Mouse (Mus musculus): Measurements from ENCODE around the gene Porcn. TPM values are rescaled to one million over a fixed set of nuclear protein-coding genes. Genes with fewer than 3 reads are reported as not detected.

Porcn gene
- polyA plus RNA-seq (2016; fragmentation: Nextera tagmentation; extraction: Ambion mirVana), result 13.0 and 13.1 TPM in 2 replicates

DNA sequence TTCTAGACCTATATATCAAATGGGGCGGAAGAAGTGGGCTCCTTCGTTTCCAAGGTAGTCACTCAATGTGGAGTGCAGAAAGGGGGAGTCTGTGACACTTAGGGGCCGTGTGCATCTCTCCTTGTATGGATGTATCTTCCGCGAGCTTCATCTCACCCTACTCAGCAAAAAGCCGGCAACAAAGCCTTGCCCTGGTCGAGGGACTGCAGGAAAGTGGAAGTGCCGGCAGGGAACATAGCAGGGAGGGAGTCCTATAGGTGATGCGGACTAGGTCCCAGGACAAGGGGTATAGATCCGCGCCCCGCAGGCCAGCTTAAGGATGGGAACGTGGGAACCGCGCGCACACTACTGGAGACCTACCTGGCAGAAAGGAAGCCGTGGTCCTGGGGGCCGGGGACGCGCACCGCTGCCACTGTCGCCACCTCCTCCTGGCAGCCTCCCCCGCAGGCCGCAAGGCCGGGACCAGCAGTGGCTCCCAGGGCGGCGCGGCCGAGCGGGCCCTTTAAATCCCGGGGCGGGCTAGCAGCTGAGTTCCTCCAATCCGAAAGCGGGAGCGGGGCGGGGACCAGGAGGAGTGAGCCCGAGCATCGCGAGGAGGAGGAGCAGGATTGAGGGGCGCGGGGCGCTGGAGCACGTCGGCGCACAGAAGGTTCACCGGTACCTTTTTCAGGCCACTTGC, at the start of gene Porcn:
Gene Porcn, minus strand, starts transcription at position 511 of the 679 bp plus-strand sequence.
- H3K9me3 ChIP-seq, result no peaks in the 10 kb centered on the region
- peak within 1 kb of the TSS; percentile 63 for H3K4me3 ChIP-seq
- peaks cover 3% of the 10 kb centered on the region; the same call in 1 of the 2 replicates for H3K36me3 ChIP-seq (replicated peaks)
- no peaks in the 10 kb centered on the region for H3K27me3 ChIP-seq (replicated peaks; ENCODE audit: low read depth, poor library complexity, severe bottlenecking)
- peak; percentile 88 for DNase-seq (ENCODE audit: low spot score)
- peak within 1 kb of the TSS; percentile 72 for H3K27ac ChIP-seq (replicated peaks)
- 12% methylated on average over 46 of the region's 46 CpGs for WGBS
- H3K4me1 ChIP-seq, result 0 out of 2 replicates have a peak, but pooled peaks cover 3% of the 10 kb centered on the region

- no peak overlapping the region for H3K27ac ChIP-seq (replicated peaks)
- DNase-seq (ENCODE audit: low spot score), result no peak
- H3K4me3 ChIP-seq, result no peak overlapping the region
- H3K36me3 ChIP-seq (replicated peaks), result no peaks in the 10 kb centered on the region
- WGBS, result 33% methylated on average over 6 of the region's 6 CpGs
- no peaks in the 10 kb centered on the region for H3K4me1 ChIP-seq
- no peaks in the 10 kb centered on the region for H3K9me3 ChIP-seq
- H3K27me3 ChIP-seq (replicated peaks; ENCODE audit: low read depth, poor library complexity, severe bottlenecking), result no peaks in the 10 kb centered on the region
Observed at GRCm38 (mm10) chrX:8255807-8256206, 49.5 kb upstream of the Porcn start.

DNA sequence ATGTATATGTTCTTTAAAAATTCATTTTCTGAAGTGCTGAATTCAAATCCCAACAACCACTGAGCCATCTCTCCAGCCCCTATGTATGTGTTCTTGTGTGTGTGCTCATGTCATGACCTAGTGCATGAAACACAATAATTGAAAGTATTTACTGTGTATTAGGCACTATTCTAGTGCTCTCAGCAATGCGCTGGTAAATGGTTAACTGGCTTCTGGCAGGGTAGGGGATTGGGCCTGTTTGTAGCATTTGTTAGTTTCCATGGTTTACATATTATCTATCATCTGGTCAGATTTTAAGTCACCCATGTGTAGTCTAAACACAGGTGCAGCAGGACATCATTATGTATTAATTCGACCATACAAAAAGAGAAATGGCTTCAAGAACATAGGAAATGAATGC, 47.4 kb upstream of the Porcn start:
- Histone ChIP-seq H3K27ac (replicated peaks) (no peak overlapping the region), H3K4me1 (no peaks in the 10 kb centered on the region), H3K36me3 (replicated peaks) (peaks cover 10% of the 10 kb centered on the region; the same call in 1 of the 2 replicates), H3K9me3 (no peaks in the 10 kb centered on the region), H3K27me3 (replicated peaks; ENCODE audit: low read depth, poor library complexity, severe bottlenecking) (no peaks in the 10 kb centered on the region), H3K4me3 (no peak overlapping the region)
- WGBS, result 87% methylated on average over 2 of the region's 2 CpGs
- no peak for DNase-seq (ENCODE audit: low spot score)

DNA sequence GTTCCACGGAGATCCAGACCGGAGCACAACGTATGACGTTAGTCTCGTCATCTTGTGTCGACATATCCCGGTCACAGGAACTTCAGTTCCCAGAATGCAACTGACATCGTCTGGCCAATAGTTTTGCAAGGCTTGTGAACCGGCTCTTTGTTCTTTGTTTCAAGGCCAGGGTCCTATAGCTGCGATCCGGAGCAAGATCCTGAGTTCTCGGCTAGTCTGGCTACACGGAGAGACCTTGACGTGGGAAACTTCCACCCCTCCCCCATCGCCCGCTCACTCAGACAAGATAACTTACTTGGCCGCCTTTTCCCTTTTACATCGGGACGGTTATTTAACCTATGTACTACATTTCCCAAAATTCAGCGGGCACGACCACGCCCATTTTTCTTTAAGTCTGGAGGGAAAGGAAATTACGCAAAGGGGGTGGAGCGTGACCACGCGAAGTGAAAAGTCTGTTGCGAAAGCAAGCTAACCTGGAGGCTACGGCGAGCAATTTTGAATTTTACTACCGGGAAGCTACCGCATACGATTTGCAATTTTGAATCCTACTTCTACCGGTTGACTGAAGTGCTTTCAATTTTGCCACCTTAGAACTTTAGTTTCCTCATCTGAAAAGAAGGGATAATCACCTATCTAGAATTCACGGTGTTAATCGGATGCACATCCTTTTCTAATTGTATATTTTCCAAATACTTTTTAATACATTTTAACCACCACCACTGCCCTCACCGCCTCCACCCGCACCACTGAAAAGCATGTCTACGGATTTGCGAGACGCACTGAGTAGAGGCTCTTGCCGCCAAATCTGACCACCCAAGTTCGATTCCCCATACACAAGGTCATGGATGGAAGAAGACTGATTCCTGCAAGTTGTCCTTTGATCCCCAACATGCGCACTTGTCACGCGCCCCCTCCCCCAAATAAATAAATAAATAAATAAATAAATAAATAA, 46.3 kb upstream of the Porcn start, which contains the start of gene Ftsj1:
Gene Ftsj1, minus strand, starts transcription at position 73 of the 952 bp plus-strand sequence.
- Histone ChIP-seq H3K27ac (replicated peaks) (peak within 1 kb of the TSS; percentile 92), H3K36me3 (replicated peaks) (peaks cover 10% of the 10 kb centered on the region; the same call in 1 of the 2 replicates), H3K4me3 (peak within 1 kb of the TSS; percentile 65), H3K4me1 (no peaks in the 10 kb centered on the region), H3K9me3 (no peaks in the 10 kb centered on the region), H3K27me3 (replicated peaks; ENCODE audit: low read depth, poor library complexity, severe bottlenecking) (no peaks in the 10 kb centered on the region)
- DNase-seq (ENCODE audit: low spot score), result peak; percentile 77
- 15% methylated on average over 45 of the region's 45 CpGs for WGBS

DNA sequence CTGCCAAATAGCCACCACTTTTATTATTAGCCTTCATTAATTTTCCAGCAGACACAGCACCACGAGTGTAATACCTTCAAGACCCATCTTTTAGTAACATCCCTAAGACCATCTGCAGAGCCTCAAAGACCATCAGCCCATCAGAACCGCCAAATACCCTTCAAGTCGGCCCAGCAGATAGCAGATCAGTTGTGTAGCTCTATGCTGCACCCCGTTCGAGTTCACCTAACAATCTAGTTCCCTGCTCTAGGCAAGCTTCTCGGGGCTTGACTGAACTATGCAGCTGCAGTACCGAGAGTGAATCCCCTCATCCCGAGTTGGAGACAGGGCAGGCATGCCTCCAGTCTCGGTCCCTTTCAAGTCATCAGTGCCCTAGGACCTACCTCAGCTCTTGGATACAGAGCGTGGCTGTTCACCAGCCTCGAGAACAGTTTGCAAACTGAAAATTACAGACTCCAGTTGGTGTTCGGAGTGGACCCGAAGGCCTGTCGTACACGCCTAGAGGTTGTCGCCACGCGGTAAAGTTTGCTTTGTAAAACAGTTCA, 45.5 kb upstream of the Porcn start:
- Histone ChIP-seq H3K4me3 (peak overlapping the region; percentile 65), H3K27me3 (replicated peaks; ENCODE audit: low read depth, poor library complexity, severe bottlenecking) (no peaks in the 10 kb centered on the region), H3K9me3 (no peaks in the 10 kb centered on the region), H3K36me3 (replicated peaks) (peaks cover 10% of the 10 kb centered on the region; the same call in 1 of the 2 replicates), H3K4me1 (no peaks in the 10 kb centered on the region), H3K27ac (replicated peaks) (peak overlapping the region; percentile 92)
- DNase-seq (ENCODE audit: low spot score), result no peak
- 18% methylated on average over 18 of the region's 18 CpGs for WGBS

DNA sequence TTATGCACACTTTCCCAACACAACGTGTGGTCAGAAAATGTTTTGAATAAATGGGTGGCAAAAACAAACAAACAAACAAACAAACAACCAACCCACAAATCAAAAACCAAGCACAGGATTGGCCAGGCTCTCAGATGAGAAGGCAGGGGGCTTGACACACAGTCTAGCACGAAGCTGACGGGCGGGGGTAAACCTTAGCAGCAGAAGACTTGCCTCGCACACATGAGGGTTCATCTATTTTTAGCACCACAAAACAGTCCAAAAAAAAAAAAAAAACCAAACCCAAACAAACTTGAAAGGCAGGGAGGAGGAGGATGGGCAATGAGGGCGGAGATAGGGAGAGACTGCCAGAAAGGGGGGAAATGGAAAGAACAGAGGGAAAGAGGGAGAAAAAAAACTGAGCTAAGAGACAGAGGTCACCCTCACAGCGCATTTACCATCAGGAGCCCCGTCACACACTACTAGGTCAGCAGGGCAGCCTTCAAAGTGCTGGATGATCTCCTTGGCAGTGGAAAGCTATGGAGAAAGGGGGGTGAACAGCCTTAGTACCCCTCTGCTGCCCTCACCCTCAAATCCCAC, 42.3 kb upstream of the Porcn start:
- WGBS, result 87% methylated on average over 8 of the region's 8 CpGs
- peaks cover 30% of the 10 kb centered on the region for H3K36me3 ChIP-seq (replicated peaks)

DNA sequence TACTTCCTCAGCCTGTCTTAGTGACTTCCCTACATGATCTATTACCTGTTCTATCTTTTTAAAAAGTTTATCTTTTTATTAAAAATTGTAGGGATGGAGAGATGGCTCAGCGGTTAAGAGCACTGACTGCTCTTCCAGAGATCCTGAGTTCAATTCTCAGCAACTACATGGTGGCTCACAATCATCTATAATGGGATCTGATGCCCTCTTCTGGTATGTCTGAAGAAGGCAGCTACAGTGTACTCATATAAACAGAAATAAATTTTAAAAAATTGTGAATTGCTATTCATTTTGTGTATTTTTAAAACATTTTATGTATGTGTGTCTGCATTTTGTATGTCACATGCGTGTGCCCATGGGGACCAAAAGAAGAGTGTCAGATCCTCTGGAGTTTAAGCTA, 41.4 kb upstream of the Porcn start:
- peaks cover 32% of the 10 kb centered on the region for H3K36me3 ChIP-seq (replicated peaks)
- WGBS, result 89% methylated on average over 2 of the region's 2 CpGs

More for the DNA sequence above, 42.3 kb upstream of the Porcn start:
- no peaks in the 10 kb centered on the region for H3K4me1 ChIP-seq
- no peaks in the 10 kb centered on the region for H3K27me3 ChIP-seq (replicated peaks; ENCODE audit: low read depth, poor library complexity, severe bottlenecking)
- no peak overlapping the region for H3K27ac ChIP-seq (replicated peaks)
- H3K4me3 ChIP-seq, result no peak overlapping the region
- DNase-seq (ENCODE audit: low spot score), result no peak
- H3K9me3 ChIP-seq, result no peaks in the 10 kb centered on the region

DNA sequence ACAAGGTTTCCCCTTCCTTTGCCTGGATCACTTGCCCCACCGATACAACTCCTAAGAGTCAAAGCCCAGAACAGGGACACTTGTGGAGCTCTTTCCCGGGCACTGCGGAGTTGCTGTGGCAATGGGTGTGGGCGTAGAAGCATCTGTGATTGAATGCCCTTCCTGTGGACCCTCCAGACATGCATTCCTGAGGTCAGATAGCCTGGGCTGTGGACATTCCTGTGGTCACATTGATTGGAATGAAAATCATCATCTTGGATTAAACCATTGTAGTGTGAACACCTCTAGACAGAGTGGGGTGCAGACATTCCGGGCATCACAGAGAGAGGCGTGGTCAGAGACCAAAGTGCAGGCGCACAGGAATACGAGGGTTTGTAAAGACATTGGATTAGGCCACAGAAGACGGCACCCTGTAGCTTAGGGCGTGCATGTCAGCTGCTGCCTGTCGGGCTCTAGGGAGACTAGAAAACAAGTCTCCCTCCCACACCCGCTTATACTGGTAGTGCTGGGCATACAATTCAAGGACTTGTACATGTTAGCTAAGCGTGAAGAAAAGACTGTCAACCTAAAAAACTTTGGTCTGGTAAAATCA, 32.6 kb upstream of the Porcn start:
- peaks cover 21% of the 10 kb centered on the region for H3K36me3 ChIP-seq (replicated peaks)
- no peak overlapping the region for H3K27ac ChIP-seq (replicated peaks)
- no peaks in the 10 kb centered on the region for H3K9me3 ChIP-seq
- H3K27me3 ChIP-seq (replicated peaks; ENCODE audit: low read depth, poor library complexity, severe bottlenecking), result no peaks in the 10 kb centered on the region
- H3K4me1 ChIP-seq, result no peaks in the 10 kb centered on the region
- H3K4me3 ChIP-seq, result no peak overlapping the region
- WGBS, result 79% methylated on average over 13 of the region's 13 CpGs
- DNase-seq (ENCODE audit: low spot score), result no peak

More for the DNA sequence above, 41.4 kb upstream of the Porcn start:
- DNase-seq (ENCODE audit: low spot score), result no peak
- Histone ChIP-seq H3K9me3 (no peaks in the 10 kb centered on the region), H3K27ac (replicated peaks) (no peak overlapping the region), H3K27me3 (replicated peaks; ENCODE audit: low read depth, poor library complexity, severe bottlenecking) (no peaks in the 10 kb centered on the region), H3K4me1 (no peaks in the 10 kb centered on the region), H3K4me3 (no peak overlapping the region)

DNA sequence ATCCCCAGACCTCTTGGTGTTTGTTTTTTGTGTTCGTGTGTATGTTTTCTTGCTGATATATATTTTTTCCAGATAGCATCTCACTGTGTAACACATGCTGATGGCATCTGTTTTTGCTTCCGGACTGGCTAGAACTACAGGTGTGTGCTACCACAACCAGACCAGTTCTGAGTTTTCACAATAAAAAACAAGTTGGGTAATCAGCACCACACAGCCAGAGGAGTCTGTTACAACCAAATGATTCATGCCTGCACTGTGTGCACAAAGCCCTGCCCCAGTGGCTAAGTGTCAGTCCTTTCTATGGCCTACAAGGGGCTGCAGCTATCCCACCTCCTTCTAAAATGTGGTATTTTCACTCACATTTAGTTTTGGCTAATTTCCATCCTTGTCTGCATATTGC, 30.4 kb upstream of the Porcn start:
- no peaks in the 10 kb centered on the region for H3K27me3 ChIP-seq (replicated peaks; ENCODE audit: low read depth, poor library complexity, severe bottlenecking)
- H3K4me3 ChIP-seq, result no peak overlapping the region
- 88% methylated on average over 2 of the region's 2 CpGs for WGBS
- H3K4me1 ChIP-seq, result no peaks in the 10 kb centered on the region
- H3K36me3 ChIP-seq (replicated peaks), result peaks cover 13% of the 10 kb centered on the region
- H3K27ac ChIP-seq (replicated peaks), result no peak overlapping the region
- DNase-seq (ENCODE audit: low spot score), result no peak
- no peaks in the 10 kb centered on the region for H3K9me3 ChIP-seq

GRCm38 (mm10) chrX:8233602-8234001, 27.3 kb upstream of the Porcn start:
- 78% methylated on average over 3 of the region's 3 CpGs for WGBS
- no peaks in the 10 kb centered on the region for H3K36me3 ChIP-seq (replicated peaks)
- no peak overlapping the region for H3K4me3 ChIP-seq
- H3K27ac ChIP-seq (replicated peaks), result no peak overlapping the region
- H3K9me3 ChIP-seq, result no peaks in the 10 kb centered on the region
- no peaks in the 10 kb centered on the region for H3K4me1 ChIP-seq
- H3K27me3 ChIP-seq (replicated peaks; ENCODE audit: low read depth, poor library complexity, severe bottlenecking), result no peaks in the 10 kb centered on the region
- no peak for DNase-seq (ENCODE audit: low spot score)

- no peak for DNase-seq (ENCODE audit: low spot score)
- 75% methylated on average over 4 of the region's 4 CpGs for WGBS
- no peaks in the 10 kb centered on the region for H3K27me3 ChIP-seq (replicated peaks; ENCODE audit: low read depth, poor library complexity, severe bottlenecking)
- no peaks in the 10 kb centered on the region for H3K4me1 ChIP-seq
- H3K9me3 ChIP-seq, result no peaks in the 10 kb centered on the region
- H3K36me3 ChIP-seq (replicated peaks), result no peaks in the 10 kb centered on the region
- no peak overlapping the region for H3K27ac ChIP-seq (replicated peaks)
- H3K4me3 ChIP-seq, result no peak overlapping the region
Observed at GRCm38 (mm10) chrX:8230272-8230671, 23.9 kb upstream of the Porcn start.

- Histone ChIP-seq H3K4me3 (no peak overlapping the region), H3K4me1 (no peaks in the 10 kb centered on the region), H3K27me3 (replicated peaks; ENCODE audit: low read depth, poor library complexity, severe bottlenecking) (peaks cover 10% of the 10 kb centered on the region), H3K9me3 (no peaks in the 10 kb centered on the region), H3K36me3 (replicated peaks) (no peaks in the 10 kb centered on the region), H3K27ac (replicated peaks) (no peak overlapping the region)
- no peak for DNase-seq (ENCODE audit: low spot score)
- 89% methylated on average over 7 of the region's 7 CpGs for WGBS
Observed at GRCm38 (mm10) chrX:8223473-8223872, 17.1 kb upstream of the Porcn start.

Data from embryonic facial prominence, embryonic 10.5 days (tissue).